Mouse (Mus musculus): ENCODE results near the gene Gm17359.

Gm17359 gene

DNA sequence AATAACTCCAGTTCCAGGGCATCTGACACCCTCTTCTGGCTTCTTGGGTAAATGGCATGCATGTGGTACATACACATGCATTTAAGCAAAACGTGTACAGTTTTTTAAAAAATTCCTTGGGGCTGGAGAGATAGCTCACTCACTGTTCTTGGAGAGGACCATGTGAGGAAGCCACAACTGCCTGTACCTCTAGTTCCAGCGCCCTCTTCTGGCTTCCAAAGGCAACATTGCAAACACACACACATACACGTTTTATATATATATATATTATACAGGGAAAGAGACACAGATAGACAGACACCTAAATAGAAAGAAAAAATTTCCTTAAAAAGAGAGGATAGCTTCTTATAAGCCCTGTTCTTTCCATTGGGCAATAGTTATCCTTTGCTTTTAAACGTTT, 107.4 kb downstream of the Gm17359 start:
- POLR2A ChIA-PET, result interaction anchor here in 2 of 4 experiments (1.1 to 2.1 kb wide), 3 partner anchors 109 to 222 kb away, joined by 4 to 5 read pairs (median 4); partner anchors contain the start of gene Fnip2 (in 1 of the 2)
- CTCF ChIA-PET, result interaction anchor here (0.6 to 2.9 kb wide), 13 partner anchors 9 to 427 kb away, joined by 3 to 43 read pairs (median 9); no protein-coding TSS in a partner anchor

DNA sequence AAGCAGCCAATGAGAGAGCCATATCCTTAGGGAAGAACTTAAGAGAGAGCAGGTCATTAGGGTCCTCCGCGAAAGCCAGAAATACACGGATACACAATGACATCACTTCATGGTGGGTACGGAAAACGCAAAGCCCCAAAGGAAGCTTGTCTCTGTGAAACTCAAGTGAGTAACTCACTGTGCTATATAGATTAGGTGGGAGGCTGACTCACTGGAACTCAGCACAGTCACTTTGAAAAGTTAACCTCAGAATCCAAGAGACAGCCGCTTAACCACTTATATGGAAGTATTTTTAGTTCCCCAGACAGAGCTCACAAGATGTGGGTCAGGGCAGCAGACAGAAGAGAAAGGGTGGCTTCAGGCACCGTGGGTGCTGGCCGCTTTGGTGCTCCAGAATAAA, 108.6 kb downstream of the Gm17359 start:
- POLR2A ChIA-PET, result interaction anchor here in 2 of 4 experiments (0.8 to 2.1 kb wide), 6 partner anchors 10 to 243 kb away, joined by 3 to 5 read pairs (median 3); partner anchors contain the start of gene Fnip2 (in 1 of the 2)
- CTCF ChIA-PET, result interaction anchor here (0.6 to 2.9 kb wide), 13 partner anchors 10 to 485 kb away, joined by 3 to 43 read pairs (median 4); no protein-coding TSS in a partner anchor

DNA sequence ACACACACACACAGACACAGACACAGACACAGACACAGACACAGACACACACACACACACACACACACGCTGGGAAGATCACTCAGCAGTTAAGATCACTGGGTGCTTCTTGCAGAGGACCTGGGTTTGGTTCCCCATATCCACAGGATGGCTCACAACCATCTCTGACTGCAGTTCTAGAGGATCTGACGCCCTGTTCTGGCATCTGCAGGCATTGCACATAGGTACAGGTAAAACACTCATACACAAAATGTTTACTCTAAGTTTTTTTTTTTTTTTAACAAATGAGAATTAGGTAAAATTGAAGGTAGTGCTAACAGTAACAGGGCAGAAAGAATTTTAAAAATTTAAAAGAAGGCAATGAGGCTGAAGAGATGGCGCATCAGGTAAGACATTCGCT, 109.7 kb downstream of the Gm17359 start:
- CTCF ChIA-PET, result interaction anchor here in 2 of 4 experiments (0.8 to 2.7 kb wide), 3 partner anchors 141 to 244 kb away, joined by 3 to 18 read pairs (median 5); no protein-coding TSS in a partner anchor
- POLR2A ChIA-PET, result no interaction called here

DNA sequence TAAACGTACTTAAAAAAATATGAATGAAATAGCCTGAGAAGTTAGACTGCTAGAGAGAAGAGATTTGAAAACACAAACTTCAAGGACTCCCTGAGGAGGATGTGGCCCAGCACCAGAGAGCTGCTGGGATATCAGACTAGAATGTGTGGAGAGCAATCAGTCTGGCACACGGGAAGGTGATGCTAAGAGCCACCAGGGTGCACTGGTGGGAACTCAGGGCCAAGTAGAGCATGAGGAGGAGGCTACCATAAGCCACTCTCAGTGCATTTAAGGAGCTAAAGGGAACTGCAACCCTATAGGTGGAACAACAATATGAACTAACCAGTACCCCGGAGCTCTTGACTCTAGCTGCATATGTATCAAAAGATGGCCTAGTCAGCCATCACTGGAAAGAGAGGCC, 110.2 kb downstream of the Gm17359 start:
- CTCF ChIA-PET, result interaction anchor here in 3 of 4 experiments (0.6 to 1.4 kb wide), 5 partner anchors 140 to 245 kb away, joined by 3 to 5 read pairs (median 4); no protein-coding TSS in a partner anchor

DNA sequence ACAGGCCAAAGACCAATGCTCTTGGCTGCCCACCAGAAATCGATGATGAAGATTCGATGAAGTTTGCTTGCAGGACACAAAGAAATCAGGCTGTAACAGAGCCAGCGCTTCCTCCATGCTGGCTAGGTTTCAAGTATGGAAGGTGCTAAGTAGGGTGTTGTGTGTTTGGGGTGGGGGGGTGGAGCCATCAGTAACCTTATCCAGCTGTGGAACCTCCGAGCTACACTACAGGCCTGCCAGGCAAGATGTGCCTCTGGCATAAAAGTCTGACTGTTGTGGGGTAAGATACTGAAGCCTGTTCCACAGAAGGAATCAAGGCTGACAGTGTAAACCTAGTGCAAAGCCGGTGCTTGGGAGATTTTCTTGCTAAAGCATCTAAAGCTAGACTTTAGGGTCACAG, 112.0 kb downstream of the Gm17359 start:
- POLR2A ChIA-PET, result interaction anchor here in 2 of 4 experiments (1.1 to 1.7 kb wide), 5 partner anchors 20 to 181 kb away, joined by 3 read pairs; partner anchors contain the start of genes 4930579G24Rik (in 1 of the 2) and Etfdh (in 1 of the 2)
- CTCF ChIA-PET, result interaction anchor here in 2 of 4 experiments (0.6 to 2.7 kb wide), 4 partner anchors 42 to 360 kb away, joined by 4 to 8 read pairs (median 8); no protein-coding TSS in a partner anchor

More for the DNA sequence above, 110.2 kb downstream of the Gm17359 start:
- POLR2A ChIA-PET, result interaction anchor here in 2 of 4 experiments (0.8 to 1.7 kb wide), 3 partner anchors 14 to 145 kb away, joined by 3 to 4 read pairs (median 3); partner anchors contain the start of gene Ppid (in 1 of the 2)

DNA sequence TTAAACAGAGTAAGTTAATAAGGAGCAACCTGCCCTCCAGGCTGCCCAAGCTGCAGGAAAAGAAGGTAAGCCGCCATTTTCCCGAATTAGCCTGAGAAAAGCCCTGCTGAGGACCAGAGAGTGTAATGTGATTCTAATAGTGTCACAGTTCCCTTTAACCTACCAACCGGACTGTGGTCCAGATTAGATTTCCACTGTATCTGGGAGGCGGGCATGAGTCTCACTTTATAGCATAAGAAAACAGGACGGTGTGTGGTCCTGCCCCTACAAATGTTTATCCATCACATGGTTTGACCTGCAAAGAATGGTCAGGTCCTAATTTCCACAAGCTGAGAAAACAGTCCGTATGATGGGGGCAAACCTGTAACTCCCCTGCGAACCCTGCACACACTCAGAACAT, 112.9 kb downstream of the Gm17359 start:
- ChIA-PET POLR2A (interaction anchor here in 1 of 4 experiments (1.1 kb wide), 1 partner anchor 127 kb away, joined by 3 read pairs; no protein-coding TSS in a partner anchor), CTCF (interaction anchor here in 1 of 4 experiments (2.7 kb wide), 1 partner anchor 247 kb away, joined by 8 read pairs; no protein-coding TSS in a partner anchor)

DNA sequence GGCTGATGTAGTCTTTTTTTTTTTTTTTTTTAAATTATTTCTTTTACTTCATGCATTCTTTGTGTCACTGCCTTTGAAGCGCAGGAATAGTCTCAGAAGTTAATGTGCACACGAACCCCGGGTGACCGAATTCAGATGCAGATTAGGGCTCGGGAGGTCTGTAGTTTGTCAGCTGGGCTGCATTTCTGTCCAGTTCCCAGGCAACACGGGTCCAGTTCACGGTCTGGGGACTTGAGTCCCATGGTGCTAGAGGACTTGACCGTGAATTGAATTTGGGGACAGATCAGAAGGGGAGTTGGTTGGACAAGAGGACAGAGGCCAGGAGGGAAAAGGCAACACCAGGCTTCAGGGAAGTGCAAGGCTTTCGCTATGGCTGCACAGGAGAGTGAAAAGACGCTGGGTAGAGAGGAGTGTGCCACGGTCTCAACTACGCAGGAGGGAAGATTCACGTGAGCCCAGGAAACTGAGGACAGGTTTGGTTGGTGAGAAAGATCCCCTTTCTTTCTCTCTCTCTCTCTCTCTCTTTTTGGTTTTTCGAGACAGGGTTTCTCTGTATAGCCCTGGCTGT, 116.3 kb downstream of the Gm17359 start:
- POLR2A ChIA-PET, result interaction anchor here in 3 of 4 experiments (0.6 to 3.2 kb wide), 7 partner anchors 9 to 250 kb away, joined by 3 to 9 read pairs (median 3); no protein-coding TSS in a partner anchor
- CTCF ChIA-PET, result no interaction called here

DNA sequence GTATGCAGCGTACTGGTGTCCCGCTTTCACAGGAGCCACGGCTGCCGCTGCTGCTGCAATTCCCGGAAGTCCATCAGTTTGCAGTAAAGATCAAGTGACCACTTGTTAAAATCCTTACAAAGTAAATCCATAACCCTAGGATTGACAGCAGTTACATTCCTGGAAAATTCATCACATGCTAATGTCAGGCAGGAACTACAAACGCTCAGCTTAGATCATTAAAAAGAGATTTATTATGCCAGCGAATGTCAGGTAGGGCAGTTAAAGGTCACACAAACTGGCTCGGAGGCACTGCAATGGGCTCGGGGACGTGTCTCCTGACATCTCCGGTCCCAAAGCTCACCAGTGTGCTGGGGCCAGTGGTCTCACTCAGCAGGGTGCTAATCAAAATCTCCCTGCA, 119.3 kb downstream of the Gm17359 start:
- ChIA-PET POLR2A (interaction anchor here in 2 of 4 experiments (0.5 to 1.1 kb wide), 7 partner anchors 11 to 194 kb away, joined by 3 read pairs; partner anchors contain the start of gene Fnip2 (in 1 of the 2)), CTCF (interaction anchor here in 2 of 4 experiments (0.6 to 1.0 kb wide), 3 partner anchors 113 to 358 kb away, joined by 4 to 5 read pairs (median 4); no protein-coding TSS in a partner anchor)

DNA sequence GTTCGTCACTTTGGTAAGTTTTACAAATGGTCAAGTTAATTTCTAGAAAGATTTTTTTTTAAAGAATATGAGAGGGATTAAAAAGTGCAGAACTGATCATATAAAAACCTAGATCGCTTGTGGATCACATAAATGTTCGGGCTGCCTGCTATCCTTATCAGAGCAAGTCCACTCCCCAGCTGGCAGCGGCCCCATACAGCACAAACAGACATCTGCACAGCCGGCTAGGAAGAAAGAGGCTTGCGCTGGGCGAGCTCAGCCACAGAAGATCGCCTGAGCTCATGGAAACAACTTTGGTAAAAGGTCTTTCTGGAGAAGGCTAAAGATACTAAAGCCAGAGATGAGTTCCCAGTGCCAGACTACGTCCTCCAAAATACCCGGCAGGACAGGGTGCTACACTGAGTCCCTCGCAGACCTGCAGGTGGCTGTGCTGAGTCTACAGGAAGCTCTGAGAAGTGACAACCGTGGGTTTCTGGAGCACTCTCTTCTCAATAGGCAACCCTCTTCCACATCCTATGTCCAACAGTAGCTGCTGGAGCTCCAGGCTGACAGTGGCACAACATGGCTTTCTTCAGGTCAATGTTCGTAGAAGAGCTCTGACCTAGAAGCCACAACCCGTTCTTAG, 122.3 kb downstream of the Gm17359 start:
- POLR2A ChIA-PET, result interaction anchor here in 3 of 4 experiments (0.6 to 1.3 kb wide), 4 partner anchors 9 to 532 kb away, joined by 3 to 4 read pairs (median 3); no protein-coding TSS in a partner anchor

DNA sequence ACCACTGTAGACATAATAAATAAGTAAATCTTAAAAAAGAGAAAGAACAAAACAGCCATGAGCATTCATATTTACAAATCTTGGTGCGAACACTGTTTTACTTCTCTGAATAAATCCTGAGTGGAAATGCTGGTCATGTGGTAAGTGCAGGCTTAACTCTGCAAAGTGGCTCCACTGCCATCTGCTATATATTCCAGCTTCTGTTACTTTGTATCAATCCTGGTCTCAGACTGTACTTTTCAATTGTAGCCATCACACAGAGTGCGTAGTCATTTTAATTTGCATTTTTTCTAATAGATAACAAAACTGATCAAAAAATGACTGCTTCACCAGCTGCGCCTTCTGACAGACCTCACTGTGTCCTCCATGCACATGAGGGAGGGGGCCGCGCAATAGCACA, 133.0 kb downstream of the Gm17359 start:
- ChIA-PET POLR2A (interaction anchor here in 3 of 4 experiments (0.7 to 1.4 kb wide), 5 partner anchors 11 to 232 kb away, joined by 3 to 4 read pairs (median 3); no protein-coding TSS in a partner anchor), CTCF (interaction anchor here in 1 of 4 experiments (0.9 kb wide), 1 partner anchor 267 kb away, joined by 6 read pairs; no protein-coding TSS in a partner anchor)

More for the DNA sequence above, 122.3 kb downstream of the Gm17359 start:
- CTCF ChIA-PET, result interaction anchor here in 1 of 4 experiments (0.7 to 1.1 kb wide), 2 partner anchors 128 to 380 kb away, joined by 3 read pairs; no protein-coding TSS in a partner anchor

DNA sequence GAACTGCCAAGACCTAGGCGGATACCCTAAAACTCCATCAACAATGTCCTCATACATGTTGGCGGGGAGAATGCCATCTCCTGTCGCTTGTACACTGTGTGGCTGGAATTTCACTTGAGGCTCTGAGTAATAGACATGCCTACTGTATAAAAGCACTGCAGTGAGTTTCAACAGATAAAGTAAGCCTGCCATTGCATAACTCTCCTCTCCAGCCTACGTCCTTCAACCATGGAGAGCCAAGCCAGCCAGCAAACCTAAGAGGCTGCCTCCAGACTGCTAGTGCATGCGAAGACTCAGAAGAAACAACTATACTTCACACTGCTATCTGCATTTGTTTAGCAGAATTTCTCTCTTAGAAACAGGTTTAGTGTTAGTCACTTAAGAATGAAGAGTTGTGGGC, 135.9 kb downstream of the Gm17359 start:
- POLR2A ChIA-PET, result interaction anchor here in 2 of 4 experiments (0.8 to 1.8 kb wide), 9 partner anchors 11 to 114 kb away, joined by 3 to 9 read pairs (median 3); no protein-coding TSS in a partner anchor
- CTCF ChIA-PET, result interaction anchor here in 2 of 4 experiments (1.3 to 1.6 kb wide), 2 partner anchors 200 to 270 kb away, joined by 4 to 5 read pairs; no protein-coding TSS in a partner anchor

DNA sequence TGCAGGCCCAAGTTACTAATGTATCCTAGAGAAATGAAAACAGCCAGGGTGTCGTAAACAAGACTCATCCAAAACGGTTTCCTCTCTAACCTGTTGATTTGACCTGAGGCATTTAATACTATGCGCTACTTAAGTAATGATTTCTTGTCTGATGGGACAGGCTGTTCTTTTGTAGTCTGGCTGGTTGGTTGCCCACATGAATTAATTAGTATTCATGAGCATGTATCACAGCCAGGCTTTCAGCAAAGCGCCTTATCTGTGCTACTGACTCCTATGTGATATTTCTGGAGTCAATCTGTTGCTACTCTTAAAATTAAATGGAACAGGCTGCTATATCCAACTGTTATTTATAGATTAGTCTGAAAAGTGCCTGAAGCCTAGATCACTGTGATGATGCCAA, 138.4 kb downstream of the Gm17359 start:
- ChIA-PET CTCF (no interaction called here), POLR2A (interaction anchor here in 1 of 4 experiments (0.6 to 0.9 kb wide), 3 partner anchors 10 to 287 kb away, joined by 3 read pairs; no protein-coding TSS in a partner anchor)

DNA sequence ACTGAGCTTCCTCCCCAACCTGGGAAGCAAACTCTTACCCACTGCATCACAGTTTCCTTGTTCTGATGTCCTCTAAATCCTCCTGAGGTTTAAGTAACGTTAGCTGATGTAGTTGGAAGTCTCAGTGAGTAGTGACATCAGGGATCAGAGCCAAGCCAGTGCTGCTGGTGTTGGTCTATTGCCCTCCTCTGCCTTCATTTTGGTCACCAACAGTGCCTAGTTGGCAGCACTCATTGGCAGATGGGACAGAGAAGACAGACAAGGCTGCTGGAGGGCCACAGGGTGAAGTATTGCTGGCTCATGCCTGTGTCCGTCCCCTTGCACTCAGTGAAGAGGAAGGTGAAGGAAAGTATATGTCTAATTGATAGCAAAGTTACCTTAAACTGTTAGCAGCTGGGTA, 139.5 kb downstream of the Gm17359 start:
- ChIA-PET CTCF (interaction anchor here in 1 of 4 experiments (0.6 kb wide), 1 partner anchor 207 kb away, joined by 4 read pairs; no protein-coding TSS in a partner anchor), POLR2A (interaction anchor here in 1 of 4 experiments (0.9 kb wide), 1 partner anchor 11 kb away, joined by 3 read pairs; no protein-coding TSS in a partner anchor)

DNA sequence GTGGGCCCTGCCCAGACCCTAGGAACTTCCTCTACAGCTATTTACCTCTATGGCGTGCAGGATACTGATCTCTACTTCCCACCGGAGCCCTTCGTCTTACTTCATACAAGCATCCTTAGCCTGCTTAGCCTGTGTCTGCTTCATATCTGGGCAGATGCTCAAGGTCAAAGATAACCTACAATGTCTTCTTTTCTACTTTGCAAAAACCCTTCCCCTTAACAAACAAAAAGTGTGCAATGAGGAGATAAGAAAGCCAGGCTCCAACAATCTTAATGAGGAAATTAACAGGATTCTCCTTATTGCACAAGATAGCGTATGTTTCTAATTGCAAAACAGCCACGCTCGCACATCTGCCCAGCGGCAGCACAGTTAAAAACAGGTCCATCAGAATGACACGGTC, 141.9 kb downstream of the Gm17359 start:
- ChIA-PET POLR2A (interaction anchor here in 1 of 4 experiments (1.7 kb wide), 1 partner anchor 32 kb away, joined by 3 read pairs; no protein-coding TSS in a partner anchor), CTCF (interaction anchor here in 1 of 4 experiments (1.0 kb wide), 1 partner anchor 108 kb away, joined by 3 read pairs; no protein-coding TSS in a partner anchor)

DNA sequence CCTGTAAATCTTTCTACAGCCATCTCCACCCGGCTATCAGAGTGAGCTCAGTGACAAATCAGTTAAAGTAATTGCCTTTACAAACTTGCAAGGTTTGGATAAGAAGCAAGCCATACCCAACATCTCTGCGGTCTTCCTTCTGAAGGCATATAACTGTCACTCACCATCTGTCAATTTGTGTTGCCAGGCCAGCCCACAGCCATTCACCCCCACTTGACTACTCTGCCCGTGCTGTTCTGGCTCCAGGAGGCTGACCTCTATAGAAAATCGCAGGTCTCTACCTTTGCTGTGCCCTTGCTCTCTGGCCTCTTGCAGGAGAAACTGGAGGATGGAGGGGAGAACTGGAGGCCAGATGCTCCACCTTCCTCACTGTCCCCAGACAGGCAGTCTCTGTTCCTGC, 142.4 kb downstream of the Gm17359 start:
- ChIA-PET POLR2A (interaction anchor here in 1 of 4 experiments (1.7 kb wide), 1 partner anchor 31 kb away, joined by 3 read pairs; no protein-coding TSS in a partner anchor), CTCF (interaction anchor here in 2 of 4 experiments (0.5 to 1.0 kb wide), 2 partner anchors 108 to 233 kb away, joined by 3 read pairs; no protein-coding TSS in a partner anchor)

DNA sequence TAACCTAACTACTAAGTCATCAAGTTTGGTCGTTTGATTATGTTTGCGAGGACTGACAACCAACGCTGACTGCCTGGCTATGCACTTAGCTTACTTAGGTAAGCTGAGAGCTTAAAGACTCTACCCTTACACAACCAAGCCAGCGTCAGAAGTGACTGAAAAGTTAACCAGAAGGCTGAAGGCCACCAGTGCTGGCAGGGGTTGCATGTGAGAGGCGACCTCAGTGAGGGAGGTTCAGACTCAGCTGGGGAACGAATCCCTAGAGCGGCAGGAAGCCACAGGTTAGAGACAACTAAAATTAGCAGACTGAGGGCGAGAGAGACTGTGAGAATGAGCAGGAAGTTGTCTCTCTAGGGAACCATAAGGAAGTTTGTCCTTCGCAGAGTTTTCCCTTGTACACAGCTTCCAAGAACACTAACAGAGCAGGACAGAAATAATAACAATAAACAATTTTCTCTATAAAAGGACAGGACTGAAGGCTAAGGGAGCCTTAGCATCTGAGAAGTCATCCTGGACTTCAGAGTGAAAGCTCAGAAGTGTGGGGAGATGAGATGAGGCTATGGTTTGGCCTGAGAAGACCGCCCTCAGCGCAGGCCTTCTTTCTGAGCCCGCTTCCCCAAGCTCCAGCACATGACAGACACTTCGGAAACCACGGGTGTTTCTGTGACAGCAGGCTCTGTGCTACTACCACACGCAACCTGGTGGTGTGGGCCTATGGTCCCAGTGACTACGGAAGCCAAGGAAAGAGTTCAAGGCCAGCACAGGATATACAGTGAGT, 148.0 kb downstream of the Gm17359 start:
- CTCF ChIA-PET, result interaction anchor here in 1 of 4 experiments (1.0 kb wide), 1 partner anchor 282 kb away, joined by 3 read pairs; no protein-coding TSS in a partner anchor
- POLR2A ChIA-PET, result interaction anchor here in 2 of 4 experiments (1.0 to 1.1 kb wide), 2 partner anchors 17 to 82 kb away, joined by 3 read pairs; no protein-coding TSS in a partner anchor

DNA sequence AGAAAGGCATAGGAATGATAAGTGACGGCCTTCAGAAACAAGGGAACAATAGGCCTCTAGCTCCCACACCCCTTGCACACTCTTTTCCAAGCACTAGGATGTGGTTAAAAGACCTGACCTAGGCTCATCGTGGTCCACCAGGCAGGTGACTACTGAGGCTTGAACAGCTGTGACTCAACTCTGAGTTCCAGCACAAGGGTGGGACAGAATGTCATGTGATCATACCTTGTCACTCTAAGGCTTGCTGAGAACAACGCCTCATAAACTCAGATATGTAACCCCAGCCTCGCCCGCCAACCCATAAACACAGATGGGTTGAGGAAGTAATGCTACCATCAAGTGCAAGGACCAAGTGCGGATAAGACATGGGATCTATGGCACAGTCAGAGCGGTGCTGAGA, 151.6 kb downstream of the Gm17359 start:
- ChIA-PET POLR2A (interaction anchor here in 2 of 4 experiments (0.6 to 3.1 kb wide), 13 partner anchors 10 to 99 kb away, joined by 3 to 15 read pairs (median 4); no protein-coding TSS in a partner anchor), CTCF (interaction anchor here in 1 of 4 experiments (0.8 kb wide), 1 partner anchor 99 kb away, joined by 3 read pairs; no protein-coding TSS in a partner anchor)
